Mouse (Mus musculus) liver, postnatal 0 days (tissue): ENCODE data around the gene Nrxn1.

Source experiments
- CTCF ChIP-seq: sonication (generic); IDR thresholded peaks from 2 replicates; pipeline ENCODE4 v1.5.1; 2016; ENCODE audit warnings: antibody characterized with exemption, low read depth
- EP300 ChIP-seq: IDR thresholded peaks from 2 replicates; pipeline ENCODE4 v1.6.1; 2016; ENCODE audit warnings: antibody characterized with exemption, low read depth, mild to moderate bottlenecking

- TF ChIP-seq CTCF (no peak), EP300 (no peak)
Measured at GRCm38 (mm10) chr17:90631371-90631770, 461.5 kb downstream of the Nrxn1 start.
